Mouse (Mus musculus): Measurements from ENCODE around the gene Tmod1.

DNA sequence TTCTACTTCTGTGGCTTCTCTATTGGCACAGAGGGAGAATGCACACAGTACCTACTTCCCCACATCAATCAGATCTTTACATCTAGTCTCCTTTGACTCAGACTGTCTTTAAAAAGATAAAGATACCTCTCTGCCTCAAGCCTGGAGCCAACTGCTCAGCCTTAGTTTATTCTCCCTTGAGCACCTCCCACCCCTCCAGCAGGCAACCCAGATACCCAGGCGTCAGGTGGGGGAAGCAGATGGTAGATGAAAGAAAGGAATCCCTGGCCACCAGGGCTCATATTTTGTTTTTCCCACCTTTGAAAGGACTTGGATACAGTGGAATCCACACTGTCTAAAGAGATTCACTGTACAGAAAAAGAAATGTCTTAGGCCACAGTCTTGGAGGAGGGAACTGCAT, 29.8 kb downstream of the Tmod1 start:
- TF ChIP-seq POLR2AphosphoS2 (IDR thresholded peaks at IDR 0.05; ENCODE audit: insufficient read length, low read depth) = no peak
- no peak for TF ChIP-seq POLR2A (IDR thresholded peaks at IDR 0.05; ENCODE audit: insufficient read length, low read depth)
- TF ChIP-seq USF1 (IDR thresholded peaks at IDR 0.05; ENCODE audit: low read depth) = no peak
- no peak for TF ChIP-seq CEBPB (IDR thresholded peaks at IDR 0.05; ENCODE audit: insufficient read depth, poor library complexity, severe bottlenecking)
- TF ChIP-seq TCF12 (IDR thresholded peaks at IDR 0.05; ENCODE audit: insufficient read depth, poor library complexity, severe bottlenecking) = no peak
- no peak for TF ChIP-seq MAX (IDR thresholded peaks at IDR 0.05; ENCODE audit: low read depth)
- no peak for TF ChIP-seq MYOD1 (IDR thresholded peaks at IDR 0.05; ENCODE audit: control insufficient read depth in 1 of 3, insufficient read length in 2 of 3, low read depth in 2 of 3)
- TF ChIP-seq E2F4 (IDR thresholded peaks at IDR 0.05; ENCODE audit: insufficient read depth) = no peak
- TF ChIP-seq MYOG (IDR thresholded peaks at IDR 0.05; ENCODE audit: control insufficient read depth in 1 of 3, insufficient read depth in 1 of 3, insufficient read length in 2 of 3, low read depth in 2 of 3) = no peak
- no peak for TF ChIP-seq SRF (IDR thresholded peaks at IDR 0.05; ENCODE audit: control insufficient read depth, insufficient read length, low read depth)
- no peak for TF ChIP-seq TCF3 (IDR thresholded peaks at IDR 0.05; ENCODE audit: insufficient read length, low read depth)
- no peak for TF ChIP-seq REST (IDR thresholded peaks at IDR 0.05; ENCODE audit: insufficient read depth, insufficient read length)

Measured in myocyte (in vitro differentiated cells).